Mouse (Mus musculus) MEL (cell line): ENCODE data around the gene 1700016C15Rik.
A peak's percentile ranks its signal among the peaks of the same experiment; 100 is the strongest.

ENCODE experiments used
- CTCF ChIP-seq, 3 experiments: IDR thresholded peaks in 2 of 3; conservative IDR thresholded peaks in 1 of 3; 2 replicates each; pipeline ENCODE4 v1.5.1; 2011 to 2012; ENCODE audit warnings: low read length in 3 of 3, low read depth in 2 of 3, mild to moderate bottlenecking in 2 of 3, improper control_type of control experiment in 1 of 3, inconsistent platforms in 1 of 3, mixed read lengths in 1 of 3, moderate library complexity in 1 of 3; ENCODE audit not compliant: control insufficient read depth in 1 of 3, insufficient read depth in 1 of 3, poor library complexity in 1 of 3, severe bottlenecking in 1 of 3
- EP300 ChIP-seq, 2 experiments: IDR thresholded peaks; 2 replicates each; pipeline ENCODE4 v1.6.1; 2011; ENCODE audit warnings: improper control_type of control experiment in 2 of 2, low read length in 2 of 2, low read depth in 1 of 2, mild to moderate bottlenecking in 1 of 2
- MXI1 ChIP-seq: IDR thresholded peaks from 2 replicates; pipeline ENCODE4 v1.6.1; 2011; ENCODE audit warnings: mild to moderate bottlenecking, low read depth, low read length, improper control_type of control experiment
- POLR2A ChIP-seq, 2 experiments: IDR thresholded peaks; 2 replicates each; pipeline ENCODE4 v1.6.1; 2011 to 2012; ENCODE audit warnings: low read length in 2 of 2, mild to moderate bottlenecking in 2 of 2, control low read depth in 1 of 2, improper control_type of control experiment in 1 of 2, low read depth in 1 of 2, moderate library complexity in 1 of 2; ENCODE audit not compliant: control insufficient read depth in 1 of 2, insufficient read depth in 1 of 2, poor library complexity in 1 of 2

DNA sequence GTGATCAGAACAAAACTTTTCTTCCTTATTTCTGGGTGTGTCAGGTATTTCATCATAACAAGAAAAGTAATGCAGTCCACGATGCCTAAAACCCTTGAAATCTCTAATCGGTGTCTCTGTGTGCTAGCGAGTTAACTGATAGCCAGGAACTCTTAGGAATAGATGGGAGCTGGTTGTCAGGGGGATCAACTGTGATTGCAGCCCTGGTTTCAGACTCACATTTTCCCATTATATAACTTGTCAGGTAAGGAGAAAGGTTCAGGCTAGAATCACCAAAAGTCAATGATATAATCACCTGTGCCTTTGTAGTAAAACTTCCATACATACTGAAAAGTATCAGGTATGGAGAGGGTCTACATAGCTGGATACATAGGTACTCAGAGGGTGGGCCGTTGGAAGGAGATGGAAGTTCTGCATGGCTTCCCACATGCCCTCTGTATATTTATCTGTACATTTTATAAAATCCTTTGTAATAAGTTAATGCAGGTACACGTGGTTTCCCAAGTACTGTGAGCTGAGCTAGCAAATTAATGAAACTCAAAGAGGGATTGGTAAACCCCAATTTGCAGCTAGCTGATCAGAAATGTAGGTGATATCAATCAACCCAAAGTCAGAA is 15.1 kb upstream of the 1700016C15Rik start:
- TF ChIP-seq MXI1 (peak; percentile 51; the same call in 1 of the 2 replicates), POLR2A (IDR thresholded peaks at IDR 0.05; ENCODE audit: control insufficient read depth in 1 of 2, insufficient read depth in 1 of 2, low read depth in 1 of 2, low read length in 2 of 2, poor library complexity in 1 of 2) (no peak), CTCF (IDR thresholded peaks at IDR 0.05 in 2 of 3, conservative IDR thresholded peaks at IDR 0.05 in 1 of 3; ENCODE audit: control insufficient read depth in 1 of 3, insufficient read depth in 1 of 3, low read depth in 2 of 3, low read length in 3 of 3, poor library complexity in 1 of 3, severe bottlenecking in 1 of 3) (no peak), EP300 (IDR thresholded peaks at IDR 0.05; ENCODE audit: low read depth in 1 of 2, low read length in 2 of 2) (no peak)
